ENCODE assay signal across 18 mouse cellular contexts in genomic region chr12:39951911-39952310, GRCm38 (mm10).
DNase-seq lines count a peak whose midpoint lies in the region.
"Had no signal": no experiment of that assay in that cellular context is flagged by ENCODE, and none has a peak within 500 bp of the region (broad histone marks: within the 10 kb centered on the region; RNA-seq: fewer than 3 reads in every experiment).

No protein-coding gene starts in this region.

- 28% methylated on average over 6 of the region's 6 CpGs for WGBS in large intestine, adult 2 months

- peak; percentile 13 to 39 for DNase-seq in heart, adult 18-20 months
- DNase-seq in heart, postnatal 36 days: no peak
- DNase-seq in adipocyte (ENCODE audit: low spot score): peak; percentile 28
- DNase-seq in adrenal gland, postnatal 14 days: peak; percentile 68
- DNase-seq in large intestine, adult 2 months (ENCODE audit: low read depth, low spot score): peak; percentile 88
- DNase-seq in cerebellum, adult 18-20 months: no peak
- no peak for DNase-seq in cerebellum, postnatal 4 days (ENCODE audit: low spot score in 2 of 2)
- no peak for DNase-seq in ovary, postnatal 36 days (ENCODE audit: low spot score)
- DNase-seq: B cell, adult 2 months; cerebellum, postnatal 10 days; forebrain, postnatal 0 days; kidney, adult 8-10 months; kidney, postnatal 36 days; layer of hippocampus, adult 9-11 months; liver; lung, adult 2 months; right cerebral cortex, postnatal 4 days; thymus, postnatal 14 days had no signal

- intact Hi-C loops in heart, postnatal 36 days (cut with DNase I): loop anchor here (5.0 kb wide), 1 partner anchor 85 kb away; the partner anchor contains the start of gene Arl4a

Comparison
In these comparisons a context has a peak if more than half of its experiments do, and no peak if none do; other contexts are left out.
1. DNase-seq: peak in heart, adult 18-20 months (2 of 2), adipocyte (single experiment), adrenal gland, postnatal 14 days (single experiment) and large intestine, adult 2 months (single experiment); none in heart, postnatal 36 days (0 of 2), cerebellum, adult 18-20 months (0 of 2), cerebellum, postnatal 4 days (0 of 2) and ovary, postnatal 36 days (single experiment).